Mouse (Mus musculus) frontal cortex, adult (tissue): ENCODE data around the gene Abca13.
"Not testable (repeated sequence)": the region's sequence is repeated elsewhere in the genome, so short reads cannot be mapped to it uniquely, and the experiment has no call there.

Experiments
- ATAC-seq: cut with Nextera tagmentation; 2 replicates; pipeline ENCODE4 v1.9.2; 2017; ENCODE audit warnings: mild to moderate bottlenecking, moderate library complexity, mixed read lengths; ENCODE audit not compliant: low TSS enrichment

The Abca13 gene

GRCm38 (mm10) chr11:9285759-9286158 is 94.0 kb downstream of the Abca13 start:
- ATAC-seq: no peak

GRCm38 (mm10) chr11:9291168-9291567 is 99.4 kb downstream of the Abca13 start:
- no peak for ATAC-seq

- peak; percentile 65 for ATAC-seq
These were observed 107.9 kb downstream of the Abca13 start for GRCm38 (mm10) chr11:9299615-9300014.

- no peak for ATAC-seq
These were observed 113.7 kb downstream of the Abca13 start for GRCm38 (mm10) chr11:9305450-9305849.

GRCm38 (mm10) chr11:9316545-9316944 is 124.8 kb downstream of the Abca13 start:
- ATAC-seq: no peak

GRCm38 (mm10) chr11:9317076-9317929 is 125.6 kb downstream of the Abca13 start:
- peak; percentile 94 for ATAC-seq

- ATAC-seq: no peak
These were observed 146.4 kb downstream of the Abca13 start for GRCm38 (mm10) chr11:9338151-9338550.

GRCm38 (mm10) chr11:9347724-9348123 is 156.0 kb downstream of the Abca13 start:
- ATAC-seq: peak; percentile 77; the same call in 1 of the 2 replicates

- ATAC-seq: no peak
These were observed 181.4 kb downstream of the Abca13 start for GRCm38 (mm10) chr11:9373160-9373559.

- not testable (repeated sequence) for ATAC-seq
These were observed 182.7 kb downstream of the Abca13 start for GRCm38 (mm10) chr11:9374426-9374825.

- no peak for ATAC-seq
These were observed 196.8 kb downstream of the Abca13 start for GRCm38 (mm10) chr11:9388520-9388919.

- ATAC-seq: no peak
These were observed 225.2 kb downstream of the Abca13 start for GRCm38 (mm10) chr11:9416946-9417345.

- no peak for ATAC-seq
These were observed 228.5 kb downstream of the Abca13 start for GRCm38 (mm10) chr11:9420205-9420604.

- no peak for ATAC-seq
These were observed 235.7 kb downstream of the Abca13 start for GRCm38 (mm10) chr11:9427411-9427810.

- peak; percentile 91 for ATAC-seq
These were observed 241.1 kb downstream of the Abca13 start for GRCm38 (mm10) chr11:9432807-9433206.

GRCm38 (mm10) chr11:9436617-9437016 is 244.9 kb downstream of the Abca13 start:
- ATAC-seq: no peak

GRCm38 (mm10) chr11:9439781-9440180 is 248.0 kb downstream of the Abca13 start:
- ATAC-seq: no peak

GRCm38 (mm10) chr11:9441192-9441591 is 249.4 kb downstream of the Abca13 start:
- 0 out of 2 replicates have a peak, but pooled peaks have one; percentile 23 for ATAC-seq

- peak; percentile 62 for ATAC-seq
These were observed 280.7 kb downstream of the Abca13 start for GRCm38 (mm10) chr11:9472400-9472799.

GRCm38 (mm10) chr11:9481511-9481910 is 289.8 kb downstream of the Abca13 start:
- ATAC-seq: peak; percentile 96

GRCm38 (mm10) chr11:9500326-9501142 is 308.8 kb downstream of the Abca13 start:
- ATAC-seq: peak; percentile 80

GRCm38 (mm10) chr11:9514966-9515365 is 323.2 kb downstream of the Abca13 start:
- ATAC-seq: not testable (repeated sequence)

GRCm38 (mm10) chr11:9528556-9528955 is 336.8 kb downstream of the Abca13 start:
- ATAC-seq: no peak
